Mouse (Mus musculus) CH12.LX (cell line): ENCODE data around the gene Exosc2. TPM values are rescaled to one million over a fixed set of nuclear protein-coding genes. Genes with fewer than 3 reads are reported as not detected.

Experiments
- DNase-seq: peaks from one replicate; pipeline ENCODE4 v3.0.0-alpha.2; 2013; ENCODE audit errors: extremely low read depth
- H3K27ac ChIP-seq: 2 replicates; pipeline ENCODE4 v1.5.1; 2012; ENCODE audit warnings: low read depth, mild to moderate bottlenecking, control low read depth, moderate library complexity; ENCODE audit not compliant: insufficient read depth
- H3K27me3 ChIP-seq: replicated peaks from 2 replicates; pipeline ENCODE3; 2012; ENCODE audit warnings: inconsistent platforms
- H3K36me3 ChIP-seq, 2 experiments: replicated peaks in 1 of 2; 2 replicates each; pipeline versions ENCODE3 to v1.6.1; 2012; ENCODE audit warnings: inconsistent platforms in 1 of 2, low read length in 1 of 2, mild to moderate bottlenecking in 1 of 2, mixed read lengths in 1 of 2, moderate library complexity in 1 of 2; ENCODE audit not compliant: control insufficient read depth in 1 of 2, insufficient read depth in 1 of 2
- H3K4me1 ChIP-seq, 2 experiments: 2 replicates each; pipeline ENCODE4 v1.6.1; 2012; ENCODE audit warnings: inconsistent platforms in 1 of 2, moderate library complexity in 1 of 2; ENCODE audit not compliant: insufficient read depth in 2 of 2, control insufficient read depth in 1 of 2
- H3K4me2 ChIP-seq: 2 replicates; pipeline ENCODE4 v1.6.1; 2012; ENCODE audit warnings: low read depth, mild to moderate bottlenecking, control low read depth; ENCODE audit not compliant: poor library complexity, insufficient read depth, severe bottlenecking
- H3K4me3 ChIP-seq, 3 experiments: fragments of 150-350 bp in 1 of 3; sonication (generic) in 1 of 3; replicated peaks in 1 of 3; 2 replicates each; pipeline versions ENCODE3 to v1.5.1; 2011 to 2012; ENCODE audit warnings: low read depth in 2 of 3, low read length in 2 of 3, mild to moderate bottlenecking in 2 of 3, moderate library complexity in 2 of 3, control low read depth in 1 of 3, improper control_type of control experiment in 1 of 3, inconsistent platforms in 1 of 3, mixed read lengths in 1 of 3; ENCODE audit not compliant: poor library complexity in 1 of 3
- H3K79me2 ChIP-seq: replicated peaks from 2 replicates; pipeline ENCODE4 v1.6.1; 2012; ENCODE audit warnings: mild to moderate bottlenecking, moderate library complexity; ENCODE audit not compliant: control insufficient read depth, poor library complexity, insufficient read depth, severe bottlenecking; ENCODE audit errors: extremely low read depth
- H3K9ac ChIP-seq: 2 replicates; pipeline ENCODE4 v1.6.1; 2012; ENCODE audit warnings: low read depth, mild to moderate bottlenecking, control low read depth, moderate library complexity; ENCODE audit not compliant: insufficient read depth
- H3K9me3 ChIP-seq: replicated peaks from 2 replicates; pipeline ENCODE3; 2012; ENCODE audit warnings: low read length, inconsistent platforms, mixed read lengths
- BHLHE40 ChIP-seq: IDR thresholded peaks from 2 replicates; pipeline ENCODE4 v1.6.1; 2011; ENCODE audit warnings: mild to moderate bottlenecking, low read depth, low read length, improper control_type of control experiment
- CHD1 ChIP-seq: IDR thresholded peaks from 2 replicates; pipeline ENCODE4 v1.6.1; 2012; ENCODE audit warnings: low read depth, low read length, improper control_type of control experiment, inconsistent platforms
- CHD2 ChIP-seq: IDR thresholded peaks from 2 replicates; pipeline ENCODE4 v1.6.1; 2011; ENCODE audit warnings: low read length, improper control_type of control experiment
- CTCF ChIP-seq, 2 experiments: IDR thresholded peaks in 1 of 2; conservative IDR thresholded peaks in 1 of 2; 2 replicates each; pipeline ENCODE4 v1.5.1; 2011 to 2012; ENCODE audit warnings: low read depth in 2 of 2, low read length in 2 of 2, improper control_type of control experiment in 1 of 2, inconsistent platforms in 1 of 2, mild to moderate bottlenecking in 1 of 2, moderate library complexity in 1 of 2
- ELF1 ChIP-seq: IDR thresholded peaks from 2 replicates; pipeline ENCODE4 v1.6.1; 2014; ENCODE audit warnings: low read depth, mild to moderate bottlenecking, inconsistent platforms, low read length, improper control_type of control experiment
- EP300 ChIP-seq: IDR thresholded peaks from 2 replicates; pipeline ENCODE4 v1.6.1; 2011; ENCODE audit warnings: low read length, improper control_type of control experiment
- ETS1 ChIP-seq: conservative IDR thresholded peaks from 2 replicates; pipeline ENCODE4 v1.6.1; 2012; ENCODE audit warnings: low read depth, mild to moderate bottlenecking, inconsistent platforms, low read length, improper control_type of control experiment, moderate library complexity
- GABPA ChIP-seq: IDR thresholded peaks from 2 replicates; pipeline ENCODE4 v1.6.1; 2012; ENCODE audit warnings: low read depth, low read length, improper control_type of control experiment, inconsistent platforms; ENCODE audit not compliant: insufficient replicate concordance
- IRF4 ChIP-seq: IDR thresholded peaks from 2 replicates; pipeline ENCODE4 v1.6.1; 2014; ENCODE audit warnings: low read depth, mild to moderate bottlenecking, inconsistent platforms, low read length, improper control_type of control experiment
- JUN ChIP-seq: IDR thresholded peaks from 2 replicates; pipeline ENCODE4 v1.6.1; 2011; ENCODE audit warnings: low read depth, mild to moderate bottlenecking, low read length, improper control_type of control experiment, moderate library complexity; ENCODE audit not compliant: insufficient read depth
- JUND ChIP-seq: conservative IDR thresholded peaks from 2 replicates; pipeline ENCODE4 v1.6.1; 2011; ENCODE audit warnings: low read depth, low read length, improper control_type of control experiment
- MAX ChIP-seq: IDR thresholded peaks from 2 replicates; pipeline ENCODE4 v1.6.1; 2011; ENCODE audit warnings: low read length, improper control_type of control experiment
- MAZ ChIP-seq: IDR thresholded peaks from 2 replicates; pipeline ENCODE4 v1.6.1; 2012; ENCODE audit warnings: low read depth, mild to moderate bottlenecking, inconsistent platforms, low read length, improper control_type of control experiment, moderate library complexity
- MXI1 ChIP-seq: IDR thresholded peaks from 2 replicates; pipeline ENCODE4 v1.6.1; 2011; ENCODE audit warnings: mild to moderate bottlenecking, low read depth, low read length, improper control_type of control experiment
- MYC ChIP-seq: IDR thresholded peaks from 2 replicates; pipeline ENCODE4 v1.6.1; 2011; ENCODE audit warnings: low read depth, mild to moderate bottlenecking, improper control_type of control experiment, low read length
- NELFE ChIP-seq: IDR thresholded peaks from 2 replicates; pipeline ENCODE4 v1.6.1; 2011; ENCODE audit warnings: low read depth, low read length, improper control_type of control experiment
- NRF1 ChIP-seq: IDR thresholded peaks from 2 replicates; pipeline ENCODE4 v1.6.1; 2014; ENCODE audit warnings: low read depth, mild to moderate bottlenecking, inconsistent platforms, low read length, improper control_type of control experiment, moderate library complexity
- POLR2AphosphoS2 ChIP-seq: IDR thresholded peaks from 2 replicates; pipeline ENCODE4 v1.6.1; 2011; ENCODE audit warnings: low read depth, low read length, improper control_type of control experiment
- RAD21 ChIP-seq: IDR thresholded peaks from 2 replicates; pipeline ENCODE4 v1.6.1; 2011; ENCODE audit warnings: low read depth, mild to moderate bottlenecking, low read length, improper control_type of control experiment, moderate library complexity
- SIN3A ChIP-seq: IDR thresholded peaks from 2 replicates; pipeline ENCODE4 v1.6.1; 2012; ENCODE audit warnings: low read length, improper control_type of control experiment, inconsistent platforms
- SMC3 ChIP-seq: IDR thresholded peaks from 2 replicates; pipeline ENCODE4 v1.6.1; 2011; ENCODE audit warnings: low read depth, low read length, improper control_type of control experiment
- UBTF ChIP-seq: IDR thresholded peaks from 2 replicates; pipeline ENCODE4 v1.6.1; 2012; ENCODE audit warnings: low read depth, mild to moderate bottlenecking, inconsistent platforms, low read length, improper control_type of control experiment, moderate library complexity
- USF1 ChIP-seq: IDR thresholded peaks from 2 replicates; pipeline ENCODE4 v1.6.1; 2014; ENCODE audit warnings: low read depth, mild to moderate bottlenecking, inconsistent platforms, low read length, improper control_type of control experiment
- ZC3H11A ChIP-seq: IDR thresholded peaks from 2 replicates; pipeline ENCODE4 v1.6.1; 2012; ENCODE audit warnings: low read depth, mild to moderate bottlenecking, inconsistent platforms, low read length, improper control_type of control experiment
- ZKSCAN1 ChIP-seq: IDR thresholded peaks from 2 replicates; pipeline ENCODE4 v1.6.1; 2012; ENCODE audit warnings: low read depth, inconsistent platforms, low read length, improper control_type of control experiment, borderline replicate concordance
- ZNF384 ChIP-seq: IDR thresholded peaks from 2 replicates; pipeline ENCODE4 v1.6.1; 2012; ENCODE audit warnings: low read depth, low read length, improper control_type of control experiment, inconsistent platforms
- dilution Hi-C: fragments of 300-500 bp; cut with MboI; formaldehyde crosslinking; loops from 2 replicates; pipeline ENCODE4 v1.14.3; 2020; ENCODE audit warnings: low sequenced_read_pairs; ENCODE audit not compliant: extremely low pct_unique_long_range_greater_than_20kb, extremely low pct_ligation_motif_present
- in situ Hi-C: fragments of 300-500 bp; cut with MboI; formaldehyde crosslinking; loops from 3 replicates; pipeline ENCODE4 v1.14.3; 2019; ENCODE audit warnings: low sequenced_read_pairs, low pct_ligation_motif_present, low pct_unique_long_range_greater_than_20kb, mixed read lengths
- polyA plus RNA-seq: library from polyadenylated mRNA; unstranded; fragments of >175 nt; gene quantifications from 2 replicates; pipeline ENCODE4 v1.2.1, GENCODE M21; 2012; ENCODE audit warnings: low read depth; ENCODE audit not compliant: insufficient read length
- total RNA-seq, 2 experiments: library from RNA; depleted of rRNA; stranded (reverse); fragments of 300-350 nt in 1 of 2; fragments of >200 nt in 1 of 2; gene quantifications; 2 replicates each; pipeline ENCODE4 v1.2.3; 2012 to 2014

Gene Exosc2
- total and polyA plus RNA-seq, 3 experiments = 104 to 167 (median 110) TPM

DNA sequence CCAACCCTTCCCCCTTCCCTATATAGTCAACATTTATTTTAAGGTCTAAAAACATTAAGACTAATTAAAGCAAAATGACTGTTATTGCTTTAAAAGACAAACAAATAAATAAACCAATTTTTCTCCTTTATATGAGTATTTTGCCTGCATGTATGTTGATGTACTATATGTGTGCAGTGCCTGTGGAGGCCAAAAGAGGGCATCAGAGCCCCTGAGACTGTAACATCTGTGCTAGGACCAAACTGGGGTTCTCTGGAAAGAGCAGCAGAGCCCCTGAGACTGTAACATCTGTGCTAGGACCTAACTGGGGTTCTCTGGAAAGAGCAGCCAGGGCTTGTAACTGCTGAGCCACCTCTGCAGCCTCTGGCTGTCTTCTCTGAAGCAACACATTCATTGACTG lies 27.7 kb downstream of the Exosc2 start:
- Histone ChIP-seq H3K4me2 (no peak overlapping the region), H3K79me2 (0 out of 2 replicates have a peak, but pooled peaks cover 2% of the 10 kb centered on the region), H3K36me3 (peaks cover 11 to 53% of the 10 kb centered on the region in 2 experiments), H3K27me3 (no peaks in the 10 kb centered on the region), H3K9me3 (no peaks in the 10 kb centered on the region), H3K9ac (no peak overlapping the region), H3K4me1 (peaks cover 0 to 8% of the 10 kb centered on the region in 2 experiments; a peak in 1 of 4 replicates), H3K27ac (no peak overlapping the region), H3K4me3 (no peak overlapping the region)
- DNase-seq = no peak
- in situ Hi-C loops (no loop called here), dilution Hi-C loops (no loop called here)
- TF ChIP-seq CTCF (conservative IDR thresholded peaks at IDR 0.05 in 1 of 2, IDR thresholded peaks at IDR 0.05 in 1 of 2; ENCODE audit: low read depth in 2 of 2, low read length in 2 of 2) (peak in 1 of 2 experiments; percentile 44; a peak in 2 of 4 replicates), MYC (no peak), RAD21 (peak; percentile 14)

DNA sequence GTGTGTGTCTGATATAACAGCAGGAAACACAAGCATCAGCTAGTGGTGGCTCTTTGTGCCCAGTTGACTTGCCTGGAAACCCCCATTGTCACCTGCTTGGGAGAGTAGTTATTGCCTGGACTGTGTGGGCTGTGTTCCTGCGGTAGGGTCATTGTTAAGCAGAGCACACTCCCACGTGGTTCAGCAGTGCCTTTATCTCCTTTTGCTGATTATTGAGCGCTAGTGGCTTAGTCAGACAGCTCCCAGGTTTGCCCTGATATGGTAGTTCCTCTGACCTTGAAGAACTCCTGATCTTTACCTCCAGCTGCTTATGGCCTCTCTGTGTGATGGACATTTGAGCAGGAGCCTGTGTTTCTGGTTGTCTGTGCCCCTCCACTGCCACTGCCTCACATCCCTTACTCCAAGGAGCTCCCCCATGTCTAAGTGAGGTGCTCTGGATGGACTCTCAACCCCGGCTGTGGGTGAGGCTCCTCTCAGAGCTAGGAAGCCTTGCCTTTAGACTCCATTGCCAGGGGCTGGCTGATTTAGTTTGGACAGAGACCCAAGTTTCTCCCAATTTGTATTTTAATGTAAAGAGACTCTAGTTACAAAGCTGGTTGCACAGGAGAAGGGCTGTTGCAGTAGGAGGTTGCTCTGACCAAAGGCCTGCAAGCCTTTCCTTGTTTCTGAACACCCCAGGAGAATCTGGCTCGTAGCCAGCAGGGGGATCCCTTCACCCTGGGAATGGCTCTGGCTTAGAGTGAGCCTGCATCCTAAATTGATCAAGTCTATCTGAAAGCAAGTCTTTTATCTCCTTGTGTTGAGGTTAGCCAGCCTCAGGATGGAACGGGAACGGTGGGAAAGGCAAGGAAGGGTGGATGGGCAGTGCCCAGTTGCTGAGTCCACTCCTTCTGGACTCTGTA lies 30.3 kb downstream of the Exosc2 start:
- Histone ChIP-seq H3K27ac (no peak overlapping the region), H3K4me3 (no peak overlapping the region)

DNA sequence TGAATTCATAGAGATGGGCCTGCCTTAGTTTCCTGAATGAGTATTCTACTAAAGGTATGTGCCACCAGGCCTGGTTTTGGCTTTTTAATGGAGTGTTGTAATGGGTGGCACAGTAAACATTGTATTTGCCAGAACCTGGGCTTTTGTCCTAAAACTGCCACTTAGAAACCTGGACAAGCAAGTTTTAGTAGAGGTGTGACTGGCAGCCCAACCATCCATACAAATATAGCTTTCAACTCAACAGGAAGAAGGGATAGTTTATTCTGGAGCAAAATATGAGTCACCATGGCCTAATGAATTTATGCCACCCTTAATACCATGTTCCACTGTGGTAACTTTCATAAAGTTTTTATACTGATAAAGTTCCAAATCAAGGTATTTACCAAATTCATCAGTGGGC lies 32.7 kb downstream of the Exosc2 start:
- Histone ChIP-seq H3K4me2 (no peak overlapping the region), H3K9me3 (no peaks in the 10 kb centered on the region), H3K36me3 (peaks cover 5 to 45% of the 10 kb centered on the region in 2 experiments), H3K4me3 (no peak overlapping the region), H3K4me1 (peaks cover 0 to 8% of the 10 kb centered on the region in 2 experiments; a peak in 1 of 4 replicates), H3K27ac (no peak overlapping the region), H3K79me2 (no peaks in the 10 kb centered on the region), H3K27me3 (no peaks in the 10 kb centered on the region), H3K9ac (no peak overlapping the region)
- TF ChIP-seq CHD2 = no peak
- no peak for TF ChIP-seq POLR2AphosphoS2
- no peak for TF ChIP-seq IRF4
- no peak for TF ChIP-seq EP300
- no peak for TF ChIP-seq MYC
- no peak for TF ChIP-seq SIN3A
- no peak for TF ChIP-seq MXI1
- no peak for TF ChIP-seq ETS1
- no peak for TF ChIP-seq UBTF
- no peak for TF ChIP-seq JUN
- no peak for TF ChIP-seq NRF1
- TF ChIP-seq ZKSCAN1 = no peak
- no peak for TF ChIP-seq CTCF (conservative IDR thresholded peaks at IDR 0.05 in 1 of 2, IDR thresholded peaks at IDR 0.05 in 1 of 2; ENCODE audit: low read depth in 2 of 2, low read length in 2 of 2)
- no peak for TF ChIP-seq USF1
- no peak for TF ChIP-seq RAD21
- no peak for TF ChIP-seq NELFE
- TF ChIP-seq CHD1 = no peak
- TF ChIP-seq JUND = no peak
- no peak for DNase-seq
- dilution Hi-C loops (no loop called here), in situ Hi-C loops (no loop called here)

More for the DNA sequence above, 30.3 kb downstream of the Exosc2 start:
- dilution Hi-C loops = no loop called here
- Histone ChIP-seq H3K79me2 (0 out of 2 replicates have a peak, but pooled peaks cover 2% of the 10 kb centered on the region), H3K4me2 (no peak overlapping the region), H3K9ac (no peak overlapping the region), H3K9me3 (no peaks in the 10 kb centered on the region), H3K4me1 (peaks cover 0 to 8% of the 10 kb centered on the region in 2 experiments; a peak in 1 of 4 replicates)
- in situ Hi-C loops = no loop called here
- DNase-seq = no peak
- TF ChIP-seq ZNF384 = no peak
- peak; percentile 32 for TF ChIP-seq SMC3
- TF ChIP-seq ZKSCAN1 = no peak
- no peak for TF ChIP-seq CHD2
- peak; percentile 12 to 44; a peak in 3 of 4 replicates for TF ChIP-seq CTCF (conservative IDR thresholded peaks at IDR 0.05 in 1 of 2, IDR thresholded peaks at IDR 0.05 in 1 of 2; ENCODE audit: low read depth in 2 of 2, low read length in 2 of 2)
- TF ChIP-seq MAZ = no peak
- TF ChIP-seq MAX = no peak
- TF ChIP-seq RAD21 = peak; percentile 32
- TF ChIP-seq MYC = no peak
- no peak for TF ChIP-seq GABPA
- TF ChIP-seq USF1 = no peak
- TF ChIP-seq BHLHE40 = no peak
- no peak for TF ChIP-seq ELF1
- TF ChIP-seq ZC3H11A = no peak
- TF ChIP-seq, all 38 proteins: peak for 3
- Histone ChIP-seq H3K27me3 (no peaks in the 10 kb centered on the region), H3K36me3 (peaks cover 12 to 49% of the 10 kb centered on the region in 2 experiments)
